Mouse (Mus musculus) stomach, postnatal 0 days (tissue): Measurements from ENCODE around the gene Aipl1. TPM values are rescaled to one million over a fixed set of nuclear protein-coding genes. Genes with fewer than 3 reads are reported as not detected.

Experiments used
- ATAC-seq: fragments of 200-750 bp; cut with Nextera tagmentation; 2 replicates; pipeline ENCODE4 v1.8.0; 2017; ENCODE audit not compliant: low FRiP score, low TSS enrichment
- DNase-seq: peaks from one replicate; pipeline ENCODE4 v3.0.0-alpha.2; 2016; ENCODE audit warnings: low spot score
- H3K27ac ChIP-seq: fragments of 300-500 bp; sonication (generic); replicated peaks from 2 replicates; pipeline ENCODE4 v1.5.1; 2014; ENCODE audit warnings: mild to moderate bottlenecking, control low read depth
- H3K27me3 ChIP-seq: fragments of 300-500 bp; sonication (generic); 2 replicates; pipeline ENCODE4 v1.6.1; 2014; ENCODE audit warnings: low read length; ENCODE audit not compliant: control insufficient read depth, insufficient read depth
- H3K36me3 ChIP-seq: fragments of 300-500 bp; sonication (generic); 2 replicates; pipeline ENCODE4 v1.6.1; 2014; ENCODE audit warnings: low read length, mixed read lengths; ENCODE audit not compliant: control insufficient read depth, insufficient read depth
- H3K4me1 ChIP-seq: fragments of 300-500 bp; sonication (generic); replicated peaks from 2 replicates; pipeline ENCODE4 v1.6.1; 2014; ENCODE audit warnings: antibody characterized with exemption; ENCODE audit not compliant: control insufficient read depth, insufficient read depth
- H3K4me2 ChIP-seq: fragments of 300-500 bp; sonication (generic); replicated peaks from 2 replicates; pipeline ENCODE4 v1.6.1; 2014; ENCODE audit warnings: low read depth, mild to moderate bottlenecking, control low read depth, moderate library complexity
- H3K4me3 ChIP-seq: fragments of 300-500 bp; sonication (generic); 2 replicates; pipeline ENCODE4 v1.5.1; 2014; ENCODE audit warnings: low read depth, low read length, control low read depth
- H3K9ac ChIP-seq: fragments of 300-500 bp; sonication (generic); 2 replicates; pipeline ENCODE4 v1.6.1; 2014; ENCODE audit warnings: mild to moderate bottlenecking, low read length, control low read depth, mixed read lengths
- H3K9me3 ChIP-seq: fragments of 300-500 bp; sonication (generic); 2 replicates; pipeline ENCODE4 v1.6.1; 2016; ENCODE audit warnings: low read length; ENCODE audit not compliant: control insufficient read depth
- CTCF ChIP-seq: IDR thresholded peaks from 2 replicates; pipeline ENCODE4 v1.5.1; 2016; ENCODE audit warnings: antibody characterized with exemption, low read depth, mild to moderate bottlenecking, moderate library complexity
- EP300 ChIP-seq: optimal IDR thresholded peaks from 2 replicates; pipeline ENCODE3; 2016; ENCODE audit warnings: antibody characterized with exemption
- WGBS: fragments of 180-500 bp; shearing (Covaris S2); extraction: QIAGEN DNeasy Blood & Tissue Kit; methylation state at CpG from one replicate; pipeline ENCODE4 v1.1.7; 2014; 5-methylcytosine and 5-hydroxymethylcytosine counted together
- polyA plus RNA-seq: library from polyadenylated mRNA; unstranded; fragments of >200 nt; fragmentation: Nextera tagmentation; extraction: Ambion mirVana; gene quantifications from 2 replicates; pipeline ENCODE4 v1.2.1, GENCODE M21; 2015

Aipl1 gene
- polyA plus RNA-seq, 1 experiment from 2014 or later, result 0.16 TPM

- Histone ChIP-seq H3K27me3 (no peaks in the 10 kb centered on the region), H3K9ac (no peak overlapping the region), H3K4me2 (no peak overlapping the region), H3K27ac (no peak overlapping the region), H3K36me3 (no peaks in the 10 kb centered on the region), H3K4me1 (0 out of 2 replicates have a peak, but pooled peaks cover 2% of the 10 kb centered on the region), H3K4me3 (no peak overlapping the region), H3K9me3 (no peaks in the 10 kb centered on the region)
- 54% methylated on average over 4 of the region's 4 CpGs for WGBS
- ATAC-seq (no peak), DNase-seq (no peak)
- TF ChIP-seq CTCF (no peak), EP300 (no peak)
These were observed 16.3 kb downstream of the Aipl1 start for GRCm38 (mm10) chr11:72021015-72021414.

GRCm38 (mm10) chr11:72017253-72017601 is 20.1 kb downstream of the Aipl1 start:
- Histone ChIP-seq H3K4me2 (no peak overlapping the region), H3K9me3 (no peaks in the 10 kb centered on the region), H3K27me3 (no peaks in the 10 kb centered on the region), H3K27ac (no peak overlapping the region), H3K4me1 (no peaks in the 10 kb centered on the region), H3K9ac (no peak overlapping the region), H3K4me3 (no peak overlapping the region), H3K36me3 (no peaks in the 10 kb centered on the region)
- DNase-seq (no peak), ATAC-seq (no peak)
- 66% methylated on average over 9 of the region's 9 CpGs for WGBS
- TF ChIP-seq CTCF (no peak), EP300 (no peak)

DNA sequence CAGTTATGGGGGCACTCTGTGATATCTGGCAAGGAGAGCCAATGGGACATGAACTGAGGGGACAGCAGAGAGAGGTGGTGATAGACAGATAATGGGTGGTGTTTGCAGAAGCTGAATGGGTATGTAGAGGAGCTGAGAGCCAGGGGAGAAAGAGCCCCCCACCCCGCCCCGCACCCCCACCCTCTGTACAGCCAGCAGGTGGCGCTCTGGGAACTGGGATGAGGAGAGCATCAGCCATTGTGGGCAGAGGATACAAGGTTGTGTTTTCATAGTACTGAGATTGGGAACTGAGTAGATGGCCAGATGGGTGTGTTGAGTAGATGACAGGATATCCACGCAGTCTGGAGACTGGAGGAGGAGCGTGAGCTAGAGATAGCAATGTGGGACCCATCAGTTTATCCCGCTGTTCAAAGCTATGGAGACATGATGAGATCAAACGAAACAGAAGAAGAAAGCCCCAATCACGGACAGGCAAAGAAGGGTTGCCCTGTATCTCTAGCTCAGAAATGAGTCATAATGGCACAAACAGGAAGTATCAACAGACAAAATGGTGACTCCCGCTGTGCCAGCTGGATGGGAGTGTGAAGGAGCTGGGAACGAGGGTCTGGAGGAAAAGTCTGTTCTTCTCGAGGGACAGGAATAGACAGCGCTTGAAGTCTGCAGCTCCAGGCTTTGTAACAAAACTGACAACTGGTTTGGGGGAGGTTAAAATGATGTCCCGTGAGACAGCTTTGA is 20.6 kb downstream of the Aipl1 start:
- Histone ChIP-seq H3K4me3 (no peak overlapping the region), H3K9me3 (no peaks in the 10 kb centered on the region), H3K4me1 (no peaks in the 10 kb centered on the region), H3K9ac (no peak overlapping the region), H3K36me3 (no peaks in the 10 kb centered on the region), H3K27me3 (no peaks in the 10 kb centered on the region), H3K4me2 (no peak overlapping the region), H3K27ac (no peak overlapping the region)
- 81% methylated on average over 13 of the region's 13 CpGs for WGBS
- TF ChIP-seq CTCF (0 out of 2 replicates have a peak, but pooled peaks have one; percentile 11), EP300 (no peak)
- DNase-seq (no peak), ATAC-seq (0 out of 2 replicates have a peak, but pooled peaks have one; percentile 29)

DNA sequence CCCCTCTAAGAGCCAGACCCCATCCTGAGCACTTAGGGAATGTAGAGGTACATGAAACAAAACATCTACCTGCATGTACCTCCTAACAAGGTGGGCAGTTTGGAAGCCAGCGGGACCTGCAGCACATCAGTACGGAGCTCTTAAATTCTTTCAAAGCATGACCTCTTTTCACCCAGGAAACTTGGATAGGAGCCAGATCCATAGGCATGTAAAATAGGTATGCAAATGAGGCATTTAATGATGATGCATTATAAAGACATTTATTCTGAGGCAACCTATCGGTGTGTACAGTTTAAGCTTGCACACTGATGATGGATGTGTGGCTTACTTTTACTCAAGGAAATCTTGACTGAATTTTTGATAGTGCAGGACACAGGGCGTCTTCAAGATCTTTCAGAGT is 22.6 kb downstream of the Aipl1 start:
- ATAC-seq (no peak), DNase-seq (no peak)
- Histone ChIP-seq H3K4me3 (no peak overlapping the region), H3K27me3 (no peaks in the 10 kb centered on the region), H3K9ac (no peak overlapping the region), H3K27ac (no peak overlapping the region), H3K36me3 (no peaks in the 10 kb centered on the region), H3K9me3 (no peaks in the 10 kb centered on the region), H3K4me2 (no peak overlapping the region), H3K4me1 (no peaks in the 10 kb centered on the region)
- WGBS, result 54% methylated on average over 4 of the region's 4 CpGs
- TF ChIP-seq CTCF (no peak), EP300 (no peak)

DNA sequence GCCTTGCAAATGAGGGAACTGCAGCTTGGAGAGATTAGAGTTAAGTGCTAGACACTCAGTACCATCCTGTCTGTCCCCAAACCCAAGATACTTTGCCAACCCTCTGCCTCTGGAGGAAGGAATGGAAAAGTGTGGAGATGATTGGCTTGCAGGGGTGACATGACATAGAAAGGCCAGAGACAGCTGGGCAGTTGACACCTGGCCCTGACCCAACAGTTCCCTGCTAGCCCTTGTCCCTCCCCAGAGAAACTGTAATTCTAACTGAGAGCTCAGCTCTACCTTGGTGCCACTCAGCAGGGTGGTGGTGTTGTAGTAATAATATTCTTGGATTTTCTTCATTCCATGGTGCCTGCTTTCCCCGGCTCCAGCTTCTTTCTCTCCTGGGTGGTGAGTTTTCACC is 25.4 kb downstream of the Aipl1 start:
- no peak overlapping the region; the same call in 1 of the 2 replicates for H3K27ac ChIP-seq
- no peaks in the 10 kb centered on the region for H3K27me3 ChIP-seq
- H3K9me3 ChIP-seq, result no peaks in the 10 kb centered on the region
- H3K9ac ChIP-seq, result no peak overlapping the region
- H3K4me1 ChIP-seq, result no peaks in the 10 kb centered on the region
- TF ChIP-seq CTCF (no peak), EP300 (no peak)
- DNase-seq (no peak), ATAC-seq (no peak)
- H3K36me3 ChIP-seq, result no peaks in the 10 kb centered on the region
- H3K4me2 ChIP-seq, result no peak overlapping the region
- no peak overlapping the region for H3K4me3 ChIP-seq
- 61% methylated on average over 1 of the region's 1 CpGs for WGBS

DNA sequence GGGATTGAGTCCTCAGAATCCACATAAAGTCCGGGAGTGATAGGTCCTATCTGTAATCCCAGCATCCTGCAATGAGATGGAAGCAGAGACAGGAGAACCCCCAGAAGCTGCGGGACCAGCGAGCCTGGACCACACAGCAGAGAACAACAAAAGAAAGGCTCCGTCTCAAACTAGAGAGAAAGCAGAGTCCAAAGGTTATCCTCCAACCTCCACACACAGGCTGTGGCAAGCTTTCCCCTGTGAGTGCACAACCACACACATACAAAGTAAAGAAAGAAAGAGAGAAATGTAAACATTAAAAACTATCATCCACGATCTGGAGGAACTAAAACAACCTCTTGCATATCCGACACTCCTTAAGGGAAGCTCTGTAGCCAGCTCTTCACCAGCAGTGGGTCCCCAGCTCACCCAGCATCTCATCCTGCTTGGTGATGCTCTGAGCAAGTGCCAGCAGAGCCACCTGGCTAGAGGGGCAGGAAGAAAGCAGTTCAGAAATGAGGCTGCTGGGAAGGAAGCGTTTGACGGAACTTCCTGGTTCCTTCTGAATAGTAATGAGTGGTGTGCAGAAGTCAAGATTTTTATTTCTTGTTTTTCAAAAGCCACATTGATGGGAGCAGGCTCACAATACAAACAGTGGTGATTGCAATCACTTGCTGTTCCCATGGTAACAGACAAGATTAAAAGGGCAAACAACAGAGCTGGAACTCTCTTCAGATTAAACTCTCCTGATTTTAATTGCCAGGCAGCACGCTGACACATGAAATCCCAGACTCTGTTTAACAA is 26.2 kb downstream of the Aipl1 start:
- Histone ChIP-seq H3K36me3 (no peaks in the 10 kb centered on the region), H3K27ac (peak overlapping the region; percentile 30), H3K9ac (no peak overlapping the region), H3K27me3 (no peaks in the 10 kb centered on the region), H3K4me2 (no peak overlapping the region), H3K9me3 (no peaks in the 10 kb centered on the region), H3K4me1 (no peaks in the 10 kb centered on the region), H3K4me3 (no peak overlapping the region)
- peak; percentile 75 for ATAC-seq
- peak; percentile 44 for DNase-seq
- 27% methylated on average over 9 of the region's 9 CpGs for WGBS
- no peak for TF ChIP-seq CTCF
- TF ChIP-seq EP300, result no peak
